Mouse (Mus musculus) ES-E14 (cell line): ENCODE results near the gene Ankrd6.

Source experiments
- CHD2 ChIP-seq: IDR thresholded peaks from 2 replicates; pipeline ENCODE4 v1.6.1; 2014; ENCODE audit warnings: mild to moderate bottlenecking, low read depth, low read length, inconsistent platforms
- ZC3H11A ChIP-seq: IDR thresholded peaks from 2 replicates; pipeline ENCODE4 v1.6.1; 2012; ENCODE audit warnings: low read depth, mild to moderate bottlenecking, inconsistent platforms, low read length, borderline replicate concordance
- ZNF384 ChIP-seq: IDR thresholded peaks from 2 replicates; pipeline ENCODE4 v1.6.1; 2012; ENCODE audit warnings: low read depth, low read length, inconsistent platforms

- TF ChIP-seq ZNF384 (no peak), ZC3H11A (no peak), CHD2 (no peak)
These were observed 121.3 kb downstream of the Ankrd6 start for GRCm38 (mm10) chr4:32829316-32829715.
